ENCODE assay signal across 11 mouse cellular contexts in the genomic region with DNA sequence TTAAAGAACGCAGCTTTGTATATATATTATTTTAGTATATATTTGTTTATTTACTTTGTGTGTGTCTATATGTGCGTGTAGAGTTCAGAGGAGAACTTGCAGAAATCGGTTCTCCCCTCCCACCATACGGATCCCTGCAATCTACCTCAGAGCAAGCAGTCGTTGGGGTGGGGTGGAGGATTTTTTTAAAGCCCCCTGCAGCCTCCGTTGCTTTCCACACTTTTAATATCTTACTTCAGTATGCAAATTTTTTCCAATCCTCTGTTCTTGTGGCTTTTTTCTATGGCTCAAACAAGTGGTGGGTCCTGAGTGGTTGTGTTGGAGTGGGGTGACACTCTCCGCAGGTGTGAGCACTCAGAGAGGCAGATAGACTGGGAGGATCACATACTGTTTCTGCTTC. TPM values are rescaled to one million over a fixed set of nuclear protein-coding genes. Genes with fewer than 3 reads are reported as not detected.
DNase-seq lines count a peak whose midpoint lies in the region; ATAC-seq and TF ChIP-seq lines count a peak whose summit lies in the region.
"Had no signal": no experiment of that assay in that cellular context is flagged by ENCODE, and none has a peak within 500 bp of the region (broad histone marks: within the 10 kb centered on the region; RNA-seq: fewer than 3 reads in every experiment).

No protein-coding gene starts in this region.

- in situ Hi-C loops in ES-E14 (cut with MboI; ENCODE audit: low sequenced_read_pairs in 2 of 2, unreplicated experiment in 2 of 2), result no loop called here

- peak overlapping the region; percentile 60 for H3K4me2 ChIP-seq in heart, embryonic 14.5 days (ENCODE audit: low read length)
- peak overlapping the region; percentile 45 for H3K4me2 ChIP-seq in hindbrain, embryonic 12.5 days (replicated peaks)
- peak overlapping the region; percentile 47 for H3K4me2 ChIP-seq in liver, postnatal 0 days (ENCODE audit: low read depth, low read length)

- TF ChIP-seq EP300 in liver, postnatal 0 days (IDR thresholded peaks at IDR 0.05; ENCODE audit: low read depth), result no peak

- 14% methylated on average over 7 of the region's 7 CpGs for WGBS in heart, embryonic 14.5 days
- WGBS in hindbrain, embryonic 12.5 days, result 12% methylated on average over 7 of the region's 7 CpGs
- 12% methylated on average over 7 of the region's 7 CpGs for WGBS in liver, postnatal 0 days (ENCODE audit: insufficient replicate concordance)

- H3K27ac ChIP-seq in heart, embryonic 14.5 days (replicated peaks in 1 of 2; ENCODE audit: control insufficient read depth in 1 of 2, insufficient read depth in 1 of 2, low read depth in 2 of 2, low read length in 2 of 2), result no peak overlapping the region
- peak overlapping the region; percentile 99 for H3K27ac ChIP-seq in ES-E14 (ENCODE audit: insufficient read depth, low read depth, low read length, poor library complexity, severe bottlenecking)
- no peak overlapping the region for H3K27ac ChIP-seq in hindbrain, embryonic 12.5 days
- H3K27ac ChIP-seq in liver, postnatal 0 days (ENCODE audit: low read depth), result peak overlapping the region; percentile 55

- TF ChIP-seq CTCF in liver, postnatal 0 days (IDR thresholded peaks at IDR 0.05; ENCODE audit: low read depth), result no peak

- no peaks in the 10 kb centered on the region for H3K9me3 ChIP-seq in heart, embryonic 14.5 days (ENCODE audit: control insufficient read depth, low read length)
- H3K9me3 ChIP-seq in ES-E14 (ENCODE audit: control insufficient read depth, insufficient read depth, low read depth, low read length), result no peaks in the 10 kb centered on the region
- no peaks in the 10 kb centered on the region for H3K9me3 ChIP-seq in hindbrain, embryonic 12.5 days (replicated peaks)
- H3K9me3 ChIP-seq in liver, postnatal 0 days (ENCODE audit: low read length), result no peaks in the 10 kb centered on the region

- ATAC-seq in heart, embryonic 14.5 days (ENCODE audit: insufficient number of reproducible peaks, insufficient read depth, low FRiP score, low read depth), result no peak
- ATAC-seq in hindbrain, embryonic 12.5 days (ENCODE audit: low FRiP score), result no peak
- ATAC-seq in liver, postnatal 0 days, result no peak; the same call in 1 of the 2 replicates

- no peak for DNase-seq in heart, postnatal 25 days (ENCODE audit: low spot score)
- DNase-seq in ES-E14 (ENCODE audit: low read depth, low spot score), result no peak
- DNase-seq in liver, postnatal 0 days, result no peak
- DNase-seq in spleen, postnatal 14 days (ENCODE audit: low spot score in 2 of 2), result no peak
- no peak for DNase-seq in testis, postnatal 14 days (ENCODE audit: low spot score)
- DNase-seq in left cerebral cortex, adult 11 months (ENCODE audit: low spot score), result no peak
- DNase-seq: adrenal gland, postnatal 25 days had no signal

- no peaks in the 10 kb centered on the region for H3K27me3 ChIP-seq in heart, embryonic 14.5 days (ENCODE audit: control insufficient read depth, insufficient read depth, low read length)
- H3K27me3 ChIP-seq in hindbrain, embryonic 12.5 days, result no peaks in the 10 kb centered on the region
- H3K27me3 ChIP-seq in liver, postnatal 0 days (ENCODE audit: insufficient read depth, low read length), result no peaks in the 10 kb centered on the region

- peaks cover 0 to 4% of the 10 kb centered on the region in 2 experiments; a peak in 1 of 4 replicates for H3K4me1 ChIP-seq in heart, embryonic 14.5 days (ENCODE audit: control insufficient read depth in 2 of 2, insufficient read depth in 2 of 2, low read length in 2 of 2)
- H3K4me1 ChIP-seq in ES-E14 (ENCODE audit: control insufficient read depth in 2 of 2, insufficient read depth in 2 of 2, low read length in 2 of 2, poor library complexity in 1 of 2), result peaks cover 13 to 21% of the 10 kb centered on the region in 2 experiments
- peaks cover 16% of the 10 kb centered on the region for H3K4me1 ChIP-seq in hindbrain, embryonic 12.5 days
- no peaks in the 10 kb centered on the region for H3K4me1 ChIP-seq in liver, postnatal 0 days (ENCODE audit: insufficient read depth)

- peak overlapping the region; percentile 52 for H3K9ac ChIP-seq in heart, embryonic 14.5 days (ENCODE audit: low read length)
- H3K9ac ChIP-seq in ES-E14 (ENCODE audit: insufficient read depth, low read depth, low read length, poor library complexity, severe bottlenecking), result peak overlapping the region; percentile 85
- H3K9ac ChIP-seq in hindbrain, embryonic 12.5 days, result no peak overlapping the region
- peak overlapping the region; percentile 30; the same call in 1 of the 2 replicates for H3K9ac ChIP-seq in liver, postnatal 0 days (replicated peaks)

- intact Hi-C loops in heart, postnatal 25 days (cut with DNase I), result no loop called here

- peak overlapping the region; percentile 17 to 23 for H3K4me3 ChIP-seq in heart, embryonic 14.5 days (ENCODE audit: control insufficient read depth in 1 of 2, insufficient read depth in 1 of 2, low read depth in 1 of 2, low read length in 2 of 2)
- peak overlapping the region; percentile 75 to 80 for H3K4me3 ChIP-seq in ES-E14 (ENCODE audit: insufficient read depth in 1 of 2, low read depth in 1 of 2, low read length in 2 of 2, poor library complexity in 1 of 2, severe bottlenecking in 1 of 2)
- H3K4me3 ChIP-seq in hindbrain, embryonic 12.5 days, result peak overlapping the region; percentile 19; the same call in 1 of the 2 replicates
- peak overlapping the region; percentile 29 for H3K4me3 ChIP-seq in liver, postnatal 0 days (ENCODE audit: low read depth, low read length)

- H3K36me3 ChIP-seq in heart, embryonic 14.5 days (ENCODE audit: control insufficient read depth, insufficient read depth, low read length), result no peaks in the 10 kb centered on the region
- no peaks in the 10 kb centered on the region; the same call in 1 of the 2 replicates for H3K36me3 ChIP-seq in ES-E14 (ENCODE audit: control insufficient read depth, insufficient read depth, low read length, poor library complexity, severe bottlenecking)
- H3K36me3 ChIP-seq in hindbrain, embryonic 12.5 days, result no peaks in the 10 kb centered on the region
- no peaks in the 10 kb centered on the region for H3K36me3 ChIP-seq in liver, postnatal 0 days (replicated peaks; ENCODE audit: insufficient read depth, low read length)

TF ChIP-seq in ES-E14, 5 proteins besides CTCF, POLR2A, EP300 and RAD21:
- TF ChIP-seq CHD2 (IDR thresholded peaks at IDR 0.05; ENCODE audit: low read depth, low read length) (no peak), ZNF384 (IDR thresholded peaks at IDR 0.05; ENCODE audit: low read depth, low read length) (no peak), HCFC1 (IDR thresholded peaks at IDR 0.05; ENCODE audit: borderline replicate concordance, insufficient read depth, low read length) (no peak), ZC3H11A (IDR thresholded peaks at IDR 0.05; ENCODE audit: borderline replicate concordance, low read depth, low read length) (no peak), MAFK (IDR thresholded peaks at IDR 0.05; ENCODE audit: insufficient read depth, low read depth, low read length) (no peak)

RNA-seq across cellular contexts. Expression of a gene that starts 0.6 kb away (rescaled TPM):
- polyA plus RNA-seq in heart, embryonic 14.5 days (2014; fragmentation: Nextera tagmentation; extraction: Ambion mirVana), result 5.1 and 8.5 TPM in 2 replicates
- total RNA-seq in heart, postnatal 25 days (2021), result under 1 TPM in 1 of 2 experiments, not detected in 1; 0.25 TPM
- 4.5 and 4.6 TPM in 2 replicates for total RNA-seq in ES-E14 (2012; rRNA removed)
- polyA plus RNA-seq in hindbrain, embryonic 12.5 days (2016; fragmentation: Nextera tagmentation; extraction: Ambion mirVana), result 1.5 and 2.0 TPM in 2 replicates
- 0.89 and 1.0 TPM in 2 replicates for polyA plus RNA-seq in liver, postnatal 0 days (2015; fragmentation: Nextera tagmentation; extraction: Ambion mirVana)
- total RNA-seq: adrenal gland, postnatal 25 days; granulocyte monocyte progenitor cell, adult 5-6 weeks; left cerebral cortex, postnatal 10 days had no signal

RNA-seq across cellular contexts. Expression of a gene that starts 18.7 kb away (rescaled TPM):
- 1.6 and 2.9 TPM in 2 replicates for polyA plus RNA-seq in heart, embryonic 14.5 days (2014; fragmentation: Nextera tagmentation; extraction: Ambion mirVana)
- under 1 TPM; 0.47 to 0.67 TPM for total RNA-seq in heart, postnatal 25 days (2021)
- total RNA-seq in ES-E14 (2012; rRNA removed), result 22.4 and 36.8 TPM in 2 replicates
- polyA plus RNA-seq in hindbrain, embryonic 12.5 days (2016; fragmentation: Nextera tagmentation; extraction: Ambion mirVana), result 26.8 and 27.4 TPM in 2 replicates
- polyA plus RNA-seq in liver, postnatal 0 days (2015; fragmentation: Nextera tagmentation; extraction: Ambion mirVana), result 2.4 and 2.6 TPM in 2 replicates

RNA-seq across cellular contexts. Expression of a gene that starts 52.7 kb away (rescaled TPM):
- polyA plus RNA-seq in heart, embryonic 14.5 days (2014; fragmentation: Nextera tagmentation; extraction: Ambion mirVana), result 29.0 and 30.9 TPM in 2 replicates
- total RNA-seq in heart, postnatal 25 days (2021), result 10 to 100 TPM; 14.5 to 14.9 TPM
- 76.0 and 78.9 TPM in 2 replicates for total RNA-seq in ES-E14 (2012; rRNA removed)
- 58.9 and 59.6 TPM in 2 replicates for polyA plus RNA-seq in hindbrain, embryonic 12.5 days (2016; fragmentation: Nextera tagmentation; extraction: Ambion mirVana)
- polyA plus RNA-seq in liver, postnatal 0 days (2015; fragmentation: Nextera tagmentation; extraction: Ambion mirVana), result 13.2 and 15.9 TPM in 2 replicates

RNA-seq across cellular contexts. Expression of a gene that starts 53.0 kb away (rescaled TPM):
- 113 and 114 TPM in 2 replicates for polyA plus RNA-seq in heart, embryonic 14.5 days (2014; fragmentation: Nextera tagmentation; extraction: Ambion mirVana)
- 10 to 100 TPM; 70.6 to 80.3 TPM for total RNA-seq in heart, postnatal 25 days (2021)
- total RNA-seq in ES-E14 (2012; rRNA removed), result 97.6 and 110 TPM in 2 replicates
- 112 and 116 TPM in 2 replicates for polyA plus RNA-seq in hindbrain, embryonic 12.5 days (2016; fragmentation: Nextera tagmentation; extraction: Ambion mirVana)
- polyA plus RNA-seq in liver, postnatal 0 days (2015; fragmentation: Nextera tagmentation; extraction: Ambion mirVana), result 88.9 and 91.2 TPM in 2 replicates

RNA-seq across cellular contexts. Expression of a gene that starts 53.2 kb away (rescaled TPM):
- polyA plus RNA-seq in heart, embryonic 14.5 days (2014; fragmentation: Nextera tagmentation; extraction: Ambion mirVana), result 11.1 and 15.8 TPM in 2 replicates
- total RNA-seq in heart, postnatal 25 days (2021), result 10 to 100 TPM; 10.6 to 11.9 TPM
- total RNA-seq in ES-E14 (2012; rRNA removed), result 125 and 201 TPM in 2 replicates
- 32.6 and 38.9 TPM in 2 replicates for polyA plus RNA-seq in hindbrain, embryonic 12.5 days (2016; fragmentation: Nextera tagmentation; extraction: Ambion mirVana)
- polyA plus RNA-seq in liver, postnatal 0 days (2015; fragmentation: Nextera tagmentation; extraction: Ambion mirVana), result 6.4 TPM in 2 replicates

Comparison
In these comparisons a context has a peak if more than half of its experiments do, and no peak if none do; other contexts are left out.
1. H3K27ac ChIP-seq: peak in ES-E14 (single experiment) and liver, postnatal 0 days (single experiment); none in heart, embryonic 14.5 days (0 of 2) and hindbrain, embryonic 12.5 days (single experiment).
2. H3K4me3 ChIP-seq: peak in every context shown above with its lines; median percentile 78 in ES-E14; 29 in liver, postnatal 0 days; 20 in heart, embryonic 14.5 days; 19 in hindbrain, embryonic 12.5 days.
3. Peak in every context shown above with its lines, with median percentiles within 50 percentile points of each other: H3K4me2 ChIP-seq.